Mouse (Mus musculus) ovary, adult 18-20 months (tissue): Measurements from ENCODE around the gene Olfr1491.

ENCODE experiments used
- DNase-seq: peaks from one replicate; pipeline ENCODE4 v3.0.0; 2022; ENCODE audit warnings: low spot score, mixed read lengths

Gene Olfr1491

GRCm38 (mm10) chr19:13696968-13697367, at the start of gene Olfr1491:
Olfr1491 (plus strand) TSS chr19:13697268.
- no peak for DNase-seq

- DNase-seq, result no peak
Observed at GRCm38 (mm10) chr19:13650791-13651190, 46.3 kb upstream of the Olfr1491 start, which contains the start of gene Olfr1490. Olfr1490 (plus strand) TSS chr19:13651091.

GRCm38 (mm10) chr19:13722978-13723377, 25.9 kb downstream of the Olfr1491 start, which contains the start of gene Olfr1493-ps1:
Olfr1493-ps1 (plus strand) TSS chr19:13723278.
- no peak for DNase-seq

GRCm38 (mm10) chr19:13739428-13739827, 42.4 kb downstream of the Olfr1491 start, which contains the start of gene Olfr1494:
Olfr1494 (plus strand) TSS chr19:13739728.
- no peak for DNase-seq

- DNase-seq, result no peak
Observed at GRCm38 (mm10) chr19:13749366-13749765, 52.3 kb downstream of the Olfr1491 start.
